Mouse (Mus musculus): ENCODE results near the gene Cldn2. TPM values are rescaled to one million over a fixed set of nuclear protein-coding genes. Genes with fewer than 3 reads are reported as not detected.
"Not testable (repeated sequence)": the region's sequence is repeated elsewhere in the genome, so short reads cannot be mapped to it uniquely, and the experiment has no call there.

The Cldn2 gene
- under 1 TPM in 1 of 4 experiments, not detected in 3; 0.15 TPM for total RNA-seq (2022)

GRCm38 (mm10) chrX:139800406-139800878 lies at the start of gene Cldn2:
Gene Cldn2, plus strand, starts transcription at chrX:139800828.
- DNase-seq = no peak

- no peak for DNase-seq
Observed at GRCm38 (mm10) chrX:139751855-139752254, 48.8 kb upstream of the Cldn2 start.

- DNase-seq = not testable (repeated sequence)
Observed at GRCm38 (mm10) chrX:139758634-139759033, 42.0 kb upstream of the Cldn2 start.

- no peak for DNase-seq
Observed at GRCm38 (mm10) chrX:139762546-139762945, 38.1 kb upstream of the Cldn2 start.

- DNase-seq = no peak
Observed at GRCm38 (mm10) chrX:139769975-139770637, 30.5 kb upstream of the Cldn2 start.

- no peak for DNase-seq
Observed at GRCm38 (mm10) chrX:139774309-139775083, 26.1 kb upstream of the Cldn2 start.

- peak; percentile 56 for DNase-seq
Observed at GRCm38 (mm10) chrX:139775084-139775612, 25.5 kb upstream of the Cldn2 start.

- DNase-seq = no peak
Observed at GRCm38 (mm10) chrX:139777357-139777756, 23.3 kb upstream of the Cldn2 start.

- DNase-seq = no peak
Observed at GRCm38 (mm10) chrX:139778886-139779285, 21.7 kb upstream of the Cldn2 start.

GRCm38 (mm10) chrX:139779401-139779800 lies 21.2 kb upstream of the Cldn2 start:
- no peak for DNase-seq

GRCm38 (mm10) chrX:139780988-139781387 lies 19.6 kb upstream of the Cldn2 start:
- DNase-seq = no peak

- no peak for DNase-seq
Observed at GRCm38 (mm10) chrX:139781563-139781962, 19.1 kb upstream of the Cldn2 start.

GRCm38 (mm10) chrX:139782278-139783044 lies 18.2 kb upstream of the Cldn2 start, which contains the start of gene Ripply1:
Gene Ripply1, minus strand, starts transcription at chrX:139782353.
- no peak for DNase-seq

GRCm38 (mm10) chrX:139783045-139783422 lies 17.6 kb upstream of the Cldn2 start:
- peak; percentile 63 for DNase-seq

GRCm38 (mm10) chrX:139785764-139786163 lies 14.9 kb upstream of the Cldn2 start:
- no peak for DNase-seq

GRCm38 (mm10) chrX:139794072-139794845 lies 6.4 kb upstream of the Cldn2 start:
- DNase-seq = no peak

- DNase-seq = no peak
Observed at GRCm38 (mm10) chrX:139796037-139796436, 4.6 kb upstream of the Cldn2 start.

- DNase-seq = no peak
Observed at GRCm38 (mm10) chrX:139797875-139798274, 2.8 kb upstream of the Cldn2 start.

GRCm38 (mm10) chrX:139799953-139800352 lies 675 bp upstream of the Cldn2 start:
- DNase-seq = no peak

- no peak for DNase-seq
Observed at GRCm38 (mm10) chrX:139803028-139803427, 2.4 kb downstream of the Cldn2 start.

GRCm38 (mm10) chrX:139805918-139806317 lies 5.3 kb downstream of the Cldn2 start:
- no peak for DNase-seq

GRCm38 (mm10) chrX:139807391-139807790 lies 6.8 kb downstream of the Cldn2 start:
- DNase-seq = no peak

Measured in adrenal gland, adult 8-10 months (tissue).